Mouse (Mus musculus): ENCODE measurements around the gene Tcf7. TPM values are rescaled to one million over a fixed set of nuclear protein-coding genes. Genes with fewer than 3 reads are reported as not detected.

The Tcf7 gene
- polyA plus RNA-seq, 1 experiment from 2014 or later: 0.59 TPM

DNA sequence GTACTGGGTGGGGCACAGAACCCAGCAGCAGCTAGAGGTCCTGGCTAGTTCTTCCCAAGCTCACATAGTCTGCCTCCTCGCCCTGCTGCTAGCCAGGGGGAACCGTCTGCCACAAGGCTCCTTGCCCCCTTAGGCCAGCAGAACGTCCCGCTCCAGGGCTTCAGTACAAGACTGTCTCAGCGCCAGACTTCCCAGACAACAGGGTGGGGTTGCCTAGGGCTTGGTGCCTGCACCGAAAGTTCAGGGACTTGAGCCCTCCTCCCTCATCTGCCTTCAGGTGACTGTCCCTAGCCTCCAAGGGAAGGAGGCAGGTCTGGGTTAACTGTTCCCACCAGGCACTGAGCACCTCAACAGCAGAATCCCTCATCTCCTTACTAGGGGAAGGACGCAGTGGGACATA lies 17.9 kb downstream of the Tcf7 start:
- H3K79me2 ChIP-seq (ENCODE audit: inconsistent target): no peaks in the 10 kb centered on the region
- no peak overlapping the region for H3K27ac ChIP-seq
- H3K36me3 ChIP-seq (ENCODE audit: inconsistent target): no peaks in the 10 kb centered on the region
- no peak overlapping the region for H3K4me3 ChIP-seq (ENCODE audit: inconsistent target)
- 84% methylated on average over 7 of the region's 7 CpGs for WGBS (ENCODE audit: missing documents)

DNA sequence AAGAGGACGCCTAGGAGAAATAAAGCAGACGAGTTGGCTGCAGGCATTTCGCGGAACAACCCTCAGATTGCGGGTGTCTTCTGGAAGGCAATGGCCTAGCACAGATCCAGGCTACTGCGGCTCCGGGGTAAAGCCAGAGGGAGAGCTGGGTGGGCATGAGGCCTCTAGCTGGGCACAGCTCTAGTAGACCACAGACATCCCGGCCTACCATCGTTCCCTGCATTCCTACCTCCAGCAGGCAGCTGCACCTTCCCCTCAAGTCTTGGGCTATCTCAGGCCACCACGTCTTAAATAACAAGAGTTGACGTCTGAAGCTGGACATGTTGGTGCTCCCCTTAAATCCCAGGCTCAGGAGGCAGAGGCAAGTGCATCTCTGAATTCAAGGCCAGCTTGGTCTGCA lies 20.5 kb downstream of the Tcf7 start:
- Histone ChIP-seq H3K79me2 (ENCODE audit: inconsistent target) (no peaks in the 10 kb centered on the region), H3K27ac (no peak overlapping the region), H3K36me3 (ENCODE audit: inconsistent target) (no peaks in the 10 kb centered on the region), H3K4me3 (ENCODE audit: inconsistent target) (no peak overlapping the region)
- 95% methylated on average over 11 of the region's 11 CpGs for WGBS (ENCODE audit: missing documents)

DNA sequence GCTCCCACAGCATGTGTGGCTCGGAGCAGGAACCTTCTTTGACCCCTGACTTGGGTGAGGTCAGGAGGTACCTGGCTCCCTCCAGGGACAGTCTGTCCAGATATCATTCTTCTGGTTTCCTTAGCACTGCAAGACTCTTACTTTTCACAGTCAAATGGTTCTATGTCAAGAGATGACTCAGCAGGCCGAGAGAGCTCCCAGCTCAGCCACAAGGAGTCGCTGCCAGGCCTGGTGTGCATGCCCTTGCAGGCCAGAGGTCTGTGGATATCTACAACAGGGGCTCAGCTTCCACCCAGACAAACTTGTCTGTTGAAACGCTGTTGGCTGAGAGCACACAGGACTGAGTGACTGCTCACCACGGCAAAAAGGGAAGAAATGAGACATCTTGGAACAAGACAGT lies 20.9 kb downstream of the Tcf7 start:
- no peaks in the 10 kb centered on the region for H3K36me3 ChIP-seq (ENCODE audit: inconsistent target)
- no peaks in the 10 kb centered on the region for H3K79me2 ChIP-seq (ENCODE audit: inconsistent target)
- WGBS (ENCODE audit: missing documents): 21% methylated on average over 5 of the region's 5 CpGs
- H3K27ac ChIP-seq: no peak overlapping the region
- H3K4me3 ChIP-seq (ENCODE audit: inconsistent target): no peak overlapping the region

DNA sequence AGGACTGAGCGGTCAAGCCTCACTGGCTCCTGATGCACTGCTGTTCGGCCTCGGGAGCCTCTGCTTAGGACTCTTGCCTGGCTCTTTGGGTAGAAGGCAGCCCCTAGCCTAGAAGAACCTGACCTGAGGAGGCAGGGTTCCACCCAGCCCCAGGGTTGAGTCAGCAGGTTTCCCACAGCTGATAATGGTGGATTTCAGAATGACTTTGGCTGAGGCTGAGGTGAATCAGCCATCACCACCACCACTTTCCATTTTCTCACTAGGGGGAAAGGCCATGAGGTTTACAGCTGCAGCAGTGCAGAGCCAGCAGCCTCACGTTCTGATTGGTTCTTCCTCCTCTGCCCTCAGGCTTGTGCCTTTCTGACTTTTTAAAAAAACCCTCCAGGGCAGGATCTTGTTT lies 21.9 kb downstream of the Tcf7 start:
- H3K36me3 ChIP-seq (ENCODE audit: inconsistent target): no peaks in the 10 kb centered on the region
- WGBS (ENCODE audit: missing documents): 94% methylated on average over 4 of the region's 4 CpGs
- H3K27ac ChIP-seq: no peak overlapping the region
- H3K79me2 ChIP-seq (ENCODE audit: inconsistent target): no peaks in the 10 kb centered on the region
- H3K4me3 ChIP-seq (ENCODE audit: inconsistent target): no peak overlapping the region

DNA sequence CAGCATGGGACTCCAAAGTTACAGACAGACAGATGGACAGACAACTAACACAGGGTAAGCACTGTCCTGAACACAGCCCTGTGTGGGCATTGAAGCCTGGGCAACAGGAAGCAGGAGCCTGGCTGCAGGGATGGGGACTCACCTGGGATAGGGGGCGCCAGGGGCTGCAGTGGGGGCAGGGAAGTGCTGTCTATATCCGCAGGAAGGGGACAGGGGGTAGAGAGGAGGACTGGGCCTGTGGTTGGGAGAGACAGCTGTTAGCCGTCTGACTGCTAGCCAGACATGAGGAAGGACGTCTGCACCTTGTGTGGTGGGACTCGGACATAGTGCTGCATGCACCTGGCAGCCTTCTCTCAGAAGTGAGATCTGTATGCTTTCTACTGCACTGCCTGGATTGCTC lies 24.1 kb downstream of the Tcf7 start:
- Histone ChIP-seq H3K4me3 (ENCODE audit: inconsistent target) (no peak overlapping the region), H3K27ac (no peak overlapping the region), H3K36me3 (ENCODE audit: inconsistent target) (no peaks in the 10 kb centered on the region), H3K79me2 (ENCODE audit: inconsistent target) (no peaks in the 10 kb centered on the region)
- 45% methylated on average over 5 of the region's 5 CpGs for WGBS (ENCODE audit: missing documents)

DNA sequence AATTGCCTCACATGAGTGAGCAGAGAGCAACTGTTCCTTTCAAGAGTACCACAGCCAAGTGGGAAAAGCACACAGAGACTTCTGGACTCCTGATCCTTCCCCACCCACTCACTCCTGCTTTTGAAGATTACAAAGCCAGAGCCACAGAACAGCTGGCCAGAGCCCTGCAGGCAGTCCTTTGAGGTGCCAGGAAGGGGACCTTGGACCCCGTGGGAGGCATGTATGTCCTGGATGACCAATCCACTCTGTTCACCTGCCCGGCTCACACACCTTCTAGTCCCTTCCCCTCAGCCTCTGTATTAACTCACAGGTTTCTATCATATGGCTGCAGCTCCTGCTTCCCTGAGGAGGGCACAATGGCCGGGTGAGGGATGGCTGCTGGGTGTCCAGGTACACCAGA lies 25.4 kb downstream of the Tcf7 start:
- no peaks in the 10 kb centered on the region for H3K79me2 ChIP-seq (ENCODE audit: inconsistent target)
- 97% methylated on average over 3 of the region's 3 CpGs for WGBS (ENCODE audit: missing documents)

DNA sequence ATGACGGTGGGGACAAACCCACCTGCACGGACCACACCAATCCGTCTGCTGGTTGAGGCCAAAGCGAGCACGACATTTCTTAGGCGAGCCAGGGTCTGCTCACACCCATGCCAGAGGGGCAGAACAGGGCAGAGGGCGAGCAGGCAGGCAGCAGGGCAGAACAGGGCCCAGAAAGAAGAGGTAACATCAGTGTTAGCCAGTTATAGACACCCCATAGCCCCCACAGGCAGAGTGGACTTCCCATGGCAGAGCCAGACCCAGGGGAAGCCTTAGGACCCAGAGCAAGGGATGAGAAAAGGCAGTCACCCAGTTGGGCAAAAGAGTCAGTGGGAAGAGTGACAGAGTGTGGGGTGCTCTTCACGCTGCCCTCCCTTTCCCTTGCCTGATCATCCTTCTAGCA lies 27.7 kb downstream of the Tcf7 start:
- 85% methylated on average over 8 of the region's 8 CpGs for WGBS (ENCODE audit: missing documents)
- no peaks in the 10 kb centered on the region for H3K36me3 ChIP-seq (ENCODE audit: inconsistent target)
- no peak overlapping the region for H3K4me3 ChIP-seq (ENCODE audit: inconsistent target)
- no peaks in the 10 kb centered on the region for H3K79me2 ChIP-seq (ENCODE audit: inconsistent target)
- no peak overlapping the region for H3K27ac ChIP-seq

More for the DNA sequence above, 25.4 kb downstream of the Tcf7 start:
- Histone ChIP-seq H3K4me3 (ENCODE audit: inconsistent target) (no peak overlapping the region), H3K36me3 (ENCODE audit: inconsistent target) (no peaks in the 10 kb centered on the region), H3K27ac (no peak overlapping the region)

DNA sequence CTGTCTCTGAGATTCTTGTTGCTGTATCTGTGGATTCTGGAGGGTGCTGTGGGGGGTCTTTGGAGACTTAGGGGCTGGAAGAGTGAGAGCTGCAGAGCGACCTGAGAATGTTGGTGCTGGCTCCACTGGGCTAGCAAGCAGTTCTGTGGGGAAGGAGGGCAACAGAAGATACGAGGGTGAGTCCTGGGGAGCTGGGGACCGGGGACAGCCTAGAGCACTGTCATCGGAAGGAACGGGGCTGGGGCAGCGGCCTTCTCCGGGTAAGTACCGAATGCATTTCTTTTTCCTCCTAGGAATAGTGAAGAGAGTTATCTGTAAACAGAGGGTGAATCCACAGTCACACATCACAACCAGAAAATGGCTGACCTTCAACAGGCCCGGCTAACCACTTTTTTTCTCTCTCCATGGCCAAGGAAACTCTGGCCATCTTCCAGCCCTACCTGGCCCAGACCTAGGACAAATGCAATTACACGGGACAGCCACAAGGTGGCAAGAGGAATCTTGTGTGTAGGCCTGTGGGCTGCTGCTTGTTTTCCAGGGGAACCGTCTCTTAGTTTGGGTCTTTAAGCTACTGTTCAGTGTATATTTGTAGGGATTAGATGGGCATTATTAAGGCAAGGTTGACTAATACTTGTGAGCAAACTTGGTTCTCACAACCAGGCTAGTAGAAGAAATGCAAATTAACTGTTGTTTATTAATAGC lies 29.0 kb downstream of the Tcf7 start:
- Histone ChIP-seq H3K4me3 (ENCODE audit: inconsistent target) (no peak overlapping the region), H3K36me3 (ENCODE audit: inconsistent target) (no peaks in the 10 kb centered on the region), H3K79me2 (ENCODE audit: inconsistent target) (no peaks in the 10 kb centered on the region), H3K27ac (no peak overlapping the region)
- 73% methylated on average over 11 of the region's 11 CpGs for WGBS (ENCODE audit: missing documents)

DNA sequence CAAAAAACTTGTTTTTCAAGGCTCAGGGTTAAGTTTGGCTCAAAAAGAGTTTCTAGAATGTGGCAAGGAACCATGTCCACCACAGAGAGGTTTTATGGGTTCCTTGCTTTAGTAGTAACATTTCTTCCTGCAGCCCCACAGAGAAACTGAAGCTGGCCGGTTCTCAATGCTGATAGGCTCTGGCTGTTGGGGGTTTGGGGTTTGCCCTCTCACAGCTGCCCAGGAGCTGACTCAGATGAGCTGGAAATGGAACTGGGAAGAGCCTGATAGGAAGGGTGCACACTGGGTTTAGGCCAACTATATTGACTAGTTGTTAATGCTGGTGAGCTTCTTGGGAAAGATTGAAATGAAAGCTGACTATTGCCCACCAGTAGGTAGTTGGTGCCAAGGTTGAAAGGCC lies 30.1 kb downstream of the Tcf7 start:
- WGBS (ENCODE audit: missing documents): 69% methylated on average over 1 of the region's 1 CpGs
- Histone ChIP-seq H3K27ac (no peak overlapping the region), H3K79me2 (ENCODE audit: inconsistent target) (no peaks in the 10 kb centered on the region), H3K36me3 (ENCODE audit: inconsistent target) (0 out of 2 replicates have a peak, but pooled peaks cover 3% of the 10 kb centered on the region), H3K4me3 (ENCODE audit: inconsistent target) (no peak overlapping the region)

DNA sequence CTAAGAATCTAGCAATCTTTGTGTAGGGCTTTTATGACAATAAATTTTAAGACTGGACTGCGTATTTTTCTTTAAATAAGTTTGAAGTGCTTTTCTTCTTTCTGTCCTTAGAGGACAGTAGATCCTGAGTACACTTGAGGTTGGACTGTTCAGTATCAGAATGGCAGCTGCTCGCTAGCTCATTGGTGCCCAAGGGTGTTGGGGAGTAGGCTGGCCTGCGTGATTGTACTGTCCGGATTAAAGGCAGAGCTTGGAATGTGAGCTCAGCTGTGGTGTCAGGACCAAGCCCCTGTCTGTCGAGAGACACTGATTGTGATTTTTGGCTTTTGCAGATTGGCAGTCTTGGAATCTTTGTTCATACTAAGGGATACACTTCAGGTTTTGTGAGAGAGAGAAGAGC lies 31.0 kb downstream of the Tcf7 start:
- no peak overlapping the region for H3K27ac ChIP-seq
- WGBS (ENCODE audit: missing documents): 89% methylated on average over 5 of the region's 5 CpGs
- H3K36me3 ChIP-seq (ENCODE audit: inconsistent target): 0 out of 2 replicates have a peak, but pooled peaks cover 8% of the 10 kb centered on the region

DNA sequence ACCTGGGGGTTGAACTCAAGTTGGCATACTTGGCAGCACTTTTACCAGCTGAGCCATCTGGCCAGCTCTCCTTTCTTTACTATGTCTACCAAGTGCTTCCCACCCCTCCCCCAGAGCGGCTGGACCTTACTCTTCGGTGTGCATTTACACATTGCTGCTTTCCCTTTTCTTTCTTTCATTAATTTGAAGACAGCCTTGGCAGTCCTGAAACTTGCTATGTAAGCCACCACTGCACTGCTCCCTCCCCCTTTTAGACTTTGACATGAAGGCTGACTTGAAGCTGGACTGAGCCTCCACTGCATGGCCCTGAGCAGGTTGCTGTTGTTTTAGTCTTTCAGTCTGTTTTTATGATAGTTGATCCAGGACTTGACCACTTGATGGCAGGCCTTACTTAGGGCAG lies 33.4 kb downstream of the Tcf7 start:
- Histone ChIP-seq H3K27ac (no peak overlapping the region), H3K4me3 (ENCODE audit: inconsistent target) (no peak overlapping the region), H3K79me2 (ENCODE audit: inconsistent target) (no peaks in the 10 kb centered on the region), H3K36me3 (ENCODE audit: inconsistent target) (peaks cover 24% of the 10 kb centered on the region; the same call in 1 of the 2 replicates)
- WGBS (ENCODE audit: missing documents): 100% methylated on average over 2 of the region's 2 CpGs

More for the DNA sequence above, 31.0 kb downstream of the Tcf7 start:
- Histone ChIP-seq H3K4me3 (ENCODE audit: inconsistent target) (no peak overlapping the region), H3K79me2 (ENCODE audit: inconsistent target) (no peaks in the 10 kb centered on the region)

DNA sequence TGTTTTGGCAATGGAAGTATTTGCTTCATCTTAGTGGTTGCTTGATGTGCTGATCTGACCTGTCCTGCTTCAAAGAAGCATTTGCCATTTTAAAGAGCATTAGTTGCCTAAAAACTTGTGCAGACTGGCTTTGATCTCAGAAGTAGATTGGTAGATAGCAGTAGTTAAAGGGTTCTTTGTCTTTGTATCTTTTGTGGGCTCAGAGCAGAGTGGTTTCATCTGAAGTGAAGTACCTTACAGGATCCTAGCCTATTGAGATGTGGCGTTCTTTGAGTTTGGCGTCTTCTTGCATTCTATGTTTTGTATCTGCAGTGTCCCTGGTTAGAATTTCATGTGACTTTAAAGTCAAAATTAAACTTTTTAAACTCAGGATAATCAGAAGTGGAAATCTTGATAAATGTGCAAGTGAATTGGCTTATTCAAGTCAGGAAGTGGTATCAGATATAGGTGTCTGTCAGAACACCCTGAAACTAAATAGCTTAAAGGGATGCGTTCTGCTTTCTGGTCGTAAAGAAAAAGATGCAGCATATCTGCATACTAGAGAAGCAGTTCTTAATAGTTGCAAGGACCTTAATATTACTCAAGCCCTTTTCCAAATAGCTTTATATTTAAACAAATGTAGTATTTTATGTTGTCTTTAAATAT lies 41.8 kb downstream of the Tcf7 start:
- Histone ChIP-seq H3K79me2 (ENCODE audit: inconsistent target) (peaks cover 25% of the 10 kb centered on the region), H3K4me3 (ENCODE audit: inconsistent target) (no peak overlapping the region), H3K27ac (no peak overlapping the region), H3K36me3 (ENCODE audit: inconsistent target) (peaks cover 49% of the 10 kb centered on the region)
- WGBS (ENCODE audit: missing documents): 100% methylated on average over 4 of the region's 4 CpGs

DNA sequence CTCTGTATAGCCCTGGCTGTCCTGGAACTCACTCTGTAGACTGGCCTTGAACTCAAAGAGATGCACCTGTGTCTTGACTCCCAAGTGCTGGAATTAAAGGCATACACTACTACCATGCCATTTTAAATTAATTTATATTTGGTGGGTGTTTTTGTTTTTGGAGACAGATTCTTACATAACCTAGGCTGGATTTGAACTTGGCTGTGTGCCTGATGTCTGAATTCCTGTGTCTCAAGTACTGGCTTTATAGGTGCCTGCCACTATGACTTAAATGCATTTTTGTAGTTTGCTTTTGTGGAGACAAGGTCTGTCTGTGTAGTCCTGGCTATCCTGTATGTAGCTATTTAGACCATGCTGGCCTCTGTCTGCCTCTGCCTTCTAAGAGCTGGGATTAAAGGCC lies 48.3 kb downstream of the Tcf7 start:
- Histone ChIP-seq H3K36me3 (ENCODE audit: inconsistent target) (peaks cover 14% of the 10 kb centered on the region), H3K4me3 (ENCODE audit: inconsistent target) (no peak overlapping the region)

DNA sequence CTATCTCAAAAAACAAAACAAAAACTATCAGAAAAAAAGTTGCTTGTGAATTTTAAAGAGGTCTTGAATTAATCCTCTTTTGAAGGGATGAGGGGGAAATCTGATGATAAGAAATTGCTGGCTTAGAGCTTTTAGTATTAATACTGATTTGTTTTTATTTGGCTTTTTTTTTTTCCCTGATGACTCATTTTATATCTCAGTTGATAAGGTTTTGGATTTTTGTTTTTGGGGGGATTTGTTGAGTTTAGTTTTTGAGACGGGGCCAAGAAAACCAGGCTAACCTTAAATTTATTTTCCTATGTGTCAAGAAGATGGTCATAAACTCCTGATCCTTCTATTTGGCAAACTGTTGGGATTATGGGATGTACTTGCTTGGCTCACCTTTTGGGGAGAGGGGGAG lies 48.9 kb downstream of the Tcf7 start:
- Histone ChIP-seq H3K36me3 (ENCODE audit: inconsistent target) (peaks cover 14% of the 10 kb centered on the region), H3K4me3 (ENCODE audit: inconsistent target) (no peak overlapping the region)
- 100% methylated on average over 1 of the region's 1 CpGs for WGBS (ENCODE audit: missing documents)

More for the DNA sequence above, 48.3 kb downstream of the Tcf7 start:
- Histone ChIP-seq H3K79me2 (ENCODE audit: inconsistent target) (peaks cover 65% of the 10 kb centered on the region), H3K27ac (no peak overlapping the region)

DNA sequence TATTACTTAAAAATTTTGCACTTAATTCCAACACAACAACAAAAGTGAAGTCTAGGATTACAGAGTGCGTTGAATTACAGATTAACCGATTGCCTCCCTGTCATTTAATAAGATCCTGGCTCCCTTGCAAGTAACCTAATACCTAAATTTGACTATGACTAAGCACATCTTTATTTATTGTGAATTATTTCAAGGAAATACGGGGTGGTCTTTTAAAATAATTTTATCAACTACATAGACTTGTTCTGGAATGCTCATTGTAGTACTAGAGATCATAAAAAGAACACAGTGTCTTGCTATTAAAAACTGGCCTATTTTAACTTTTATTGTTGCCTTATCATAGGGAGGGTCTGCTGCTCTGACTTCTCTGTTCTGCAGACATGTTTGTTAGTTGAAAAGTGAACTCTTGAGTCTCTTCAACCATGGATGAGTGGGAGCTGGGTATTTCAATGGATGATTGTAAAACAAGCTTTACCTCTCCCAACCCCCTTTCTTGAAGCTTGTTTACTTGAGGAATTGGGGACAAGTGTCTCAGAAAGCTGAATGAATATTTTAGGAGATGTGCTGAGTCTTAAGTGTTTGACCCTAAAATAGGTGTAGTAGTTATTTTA lies 49.7 kb downstream of the Tcf7 start:
- peak overlapping the region; percentile 56 for H3K4me3 ChIP-seq (ENCODE audit: inconsistent target)

More for the DNA sequence above, 48.9 kb downstream of the Tcf7 start:
- H3K79me2 ChIP-seq (ENCODE audit: inconsistent target): peaks cover 65% of the 10 kb centered on the region
- no peak overlapping the region for H3K27ac ChIP-seq

More for the DNA sequence above, 49.7 kb downstream of the Tcf7 start:
- Histone ChIP-seq H3K27ac (no peak overlapping the region), H3K79me2 (ENCODE audit: inconsistent target) (peaks cover 60% of the 10 kb centered on the region), H3K36me3 (ENCODE audit: inconsistent target) (peaks cover 10% of the 10 kb centered on the region)
- 29% methylated on average over 3 of the region's 3 CpGs for WGBS (ENCODE audit: missing documents)

Measured in macrophage (primary cell).